Mouse (Mus musculus): Measurements from ENCODE around the gene 6430550D23Rik. TPM values are rescaled to one million over a fixed set of nuclear protein-coding genes. Genes with fewer than 3 reads are reported as not detected.
"Not testable (repeated sequence)": the region's sequence is repeated elsewhere in the genome, so short reads cannot be mapped to it uniquely, and the experiment has no call there.

Gene 6430550D23Rik
- total and polyA plus RNA-seq, 2 experiments from 2014 or later: 1.0 to 1.1 TPM

DNA sequence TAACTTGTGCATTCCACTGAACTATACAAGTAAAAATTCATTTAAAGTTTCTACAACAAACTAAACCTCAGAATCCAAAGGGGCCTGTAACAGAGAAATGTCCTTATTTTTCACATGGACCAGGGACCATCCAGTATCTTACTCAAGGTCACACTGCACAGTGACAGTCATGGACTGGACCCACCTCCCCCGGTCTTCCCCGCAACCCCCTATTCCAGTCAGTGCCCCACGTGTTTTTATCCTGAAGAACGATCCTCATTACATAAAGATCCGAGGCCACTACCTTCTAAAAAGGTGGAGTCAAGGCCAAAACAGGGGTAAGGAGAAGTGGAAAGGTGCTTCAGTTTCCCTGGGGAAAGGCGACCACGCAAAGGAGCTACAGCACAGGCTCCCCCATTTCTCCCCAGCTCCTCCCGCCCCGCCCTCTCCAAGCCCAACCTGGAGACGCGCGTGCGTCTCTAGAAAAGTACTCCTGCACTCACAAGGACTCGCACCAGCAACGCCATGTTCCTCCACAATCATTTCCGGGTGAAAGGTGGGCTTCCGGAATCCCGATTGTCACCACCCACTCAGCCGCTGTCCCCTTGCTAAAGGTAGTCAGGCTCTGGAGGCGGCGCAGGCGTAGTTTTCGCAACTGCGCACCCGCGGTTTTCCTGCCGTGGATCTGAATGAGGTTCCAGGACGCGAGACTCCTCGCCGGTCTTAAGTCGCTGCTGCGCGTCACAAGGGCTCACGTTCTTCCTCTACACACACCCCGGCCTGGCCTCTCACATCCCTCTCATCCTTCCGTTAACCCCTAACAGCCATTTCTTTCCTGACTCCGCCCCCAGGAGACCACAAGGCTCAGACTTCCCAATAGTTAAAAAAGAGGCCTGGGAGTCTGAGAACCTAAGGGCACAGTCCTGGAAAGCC, 78.0 kb downstream of the 6430550D23Rik start, which contains the start of gene Uqcc1:
Uqcc1 (minus strand) TSS at position 780 of the 912 bp plus-strand sequence.
- Histone ChIP-seq H3K4me3 (ENCODE audit: low read depth, low read length) (peak within 1 kb of the TSS; percentile 59), H3K4me2 (ENCODE audit: low read depth) (peak within 1 kb of the TSS; percentile 77), H3K9me3 (ENCODE audit: low read length) (no peaks in the 10 kb centered on the region), H3K27me3 (ENCODE audit: insufficient read depth, low read length) (no peaks in the 10 kb centered on the region), H3K4me1 (ENCODE audit: insufficient read depth) (peaks cover 6% of the 10 kb centered on the region), H3K9ac (peak within 1 kb of the TSS; percentile 63), H3K36me3 (ENCODE audit: insufficient read depth) (no peaks in the 10 kb centered on the region), H3K27ac (ENCODE audit: low read depth, low read length) (peak within 1 kb of the TSS; percentile 86)
- TF ChIP-seq CTCF (IDR thresholded peaks at IDR 0.05; ENCODE audit: low read depth): no peak
- under 1% methylated on average over 38 of the region's 38 CpGs for WGBS
- DNase-seq: peak; percentile 96
- ATAC-seq: peak; percentile 98

DNA sequence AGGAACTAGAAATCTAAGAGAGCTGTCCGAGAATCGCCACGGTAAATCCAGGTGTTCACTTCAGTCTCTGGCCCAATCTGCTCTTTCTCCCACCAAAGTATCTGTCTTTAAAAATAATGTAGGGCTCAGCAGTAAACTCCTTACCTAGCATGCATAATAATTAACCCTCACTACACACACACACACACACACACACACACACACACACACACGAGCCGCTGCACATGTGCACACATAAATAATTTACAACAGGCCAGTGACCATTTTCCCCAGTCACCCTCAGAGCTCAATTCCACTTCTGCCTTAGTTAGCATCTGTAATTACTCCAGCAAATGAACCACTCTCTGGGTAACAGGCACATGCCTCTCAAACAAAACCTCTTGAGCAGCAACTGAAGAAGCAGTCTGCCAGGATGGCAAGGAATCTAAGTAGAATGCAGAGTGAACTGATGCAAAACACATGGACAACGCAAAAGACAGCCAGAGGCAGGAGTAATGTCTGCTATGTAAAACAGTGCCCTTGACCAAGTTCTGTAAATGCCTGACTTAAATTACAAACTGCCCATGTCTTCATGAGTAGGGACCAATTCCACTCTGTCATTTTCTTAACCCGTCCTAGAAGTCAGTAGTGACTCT, 78.9 kb downstream of the 6430550D23Rik start:
- ATAC-seq (no peak), DNase-seq (no peak)
- peak overlapping the region; percentile 77 for H3K4me2 ChIP-seq (ENCODE audit: low read depth)
- H3K9me3 ChIP-seq (ENCODE audit: low read length): no peaks in the 10 kb centered on the region
- H3K4me3 ChIP-seq (ENCODE audit: low read depth, low read length): peak overlapping the region; percentile 59
- H3K27me3 ChIP-seq (ENCODE audit: insufficient read depth, low read length): no peaks in the 10 kb centered on the region
- 74% methylated on average over 7 of the region's 7 CpGs for WGBS
- peaks cover 6% of the 10 kb centered on the region for H3K4me1 ChIP-seq (ENCODE audit: insufficient read depth)
- H3K36me3 ChIP-seq (ENCODE audit: insufficient read depth): no peaks in the 10 kb centered on the region
- no peak overlapping the region for H3K27ac ChIP-seq (ENCODE audit: low read depth, low read length)
- TF ChIP-seq CTCF (IDR thresholded peaks at IDR 0.05; ENCODE audit: low read depth): no peak
- no peak overlapping the region for H3K9ac ChIP-seq

DNA sequence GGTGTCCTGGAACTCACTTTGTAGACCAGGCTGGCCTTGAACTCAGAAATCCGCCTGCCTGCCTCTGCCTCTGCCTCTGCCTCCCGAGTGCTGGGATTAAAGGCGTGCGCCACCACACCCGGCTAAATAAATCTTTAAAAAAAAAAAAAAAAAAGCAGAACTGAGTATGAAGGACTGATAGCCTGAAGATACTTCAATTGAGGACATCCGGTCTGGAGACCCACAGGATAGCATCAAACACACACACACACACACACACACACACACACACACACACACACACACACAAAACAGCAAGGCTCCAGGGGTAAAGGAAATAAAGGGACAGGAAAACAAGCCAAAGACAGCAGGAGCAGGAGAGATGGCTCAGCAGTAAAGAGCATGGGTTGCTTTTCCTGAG, 82.6 kb downstream of the 6430550D23Rik start:
- H3K4me3 ChIP-seq (ENCODE audit: low read depth, low read length); H3K9ac ChIP-seq; H3K9me3 ChIP-seq (ENCODE audit: low read length); ATAC-seq; H3K27me3 ChIP-seq (ENCODE audit: insufficient read depth, low read length); H3K4me2 ChIP-seq (ENCODE audit: low read depth); DNase-seq; H3K4me1 ChIP-seq (ENCODE audit: insufficient read depth); H3K27ac ChIP-seq (ENCODE audit: low read depth, low read length); H3K36me3 ChIP-seq (ENCODE audit: insufficient read depth): not testable (repeated sequence)
- WGBS: 95% methylated on average over 6 of the region's 6 CpGs

Other genes with a start within 250 kb of the 6430550D23Rik start
- 124 and 128 TPM in 2 replicates for gene Mmp24, start 232.6 kb downstream of the 6430550D23Rik start, total RNA-seq (2014; rRNA removed)
- gene Mmp24, start 232.6 kb downstream of the 6430550D23Rik start, polyA plus RNA-seq (2015; fragmentation: Nextera tagmentation; extraction: Ambion mirVana): 15.5 and 17.0 TPM in 2 replicates
- gene BC029722, start 188.6 kb downstream of the 6430550D23Rik start, total RNA-seq (2014; rRNA removed): 26.4 and 31.4 TPM in 2 replicates
- 53.4 and 55.5 TPM in 2 replicates for gene BC029722, start 188.6 kb downstream of the 6430550D23Rik start, polyA plus RNA-seq (2015; fragmentation: Nextera tagmentation; extraction: Ambion mirVana)
- gene Eif6, start 181.1 kb downstream of the 6430550D23Rik start, total RNA-seq (2014; rRNA removed): 91.9 and 99.3 TPM in 2 replicates
- gene Eif6, start 181.1 kb downstream of the 6430550D23Rik start, polyA plus RNA-seq (2015; fragmentation: Nextera tagmentation; extraction: Ambion mirVana): 145 and 171 TPM in 2 replicates
- gene Fam83c, start 173.1 kb downstream of the 6430550D23Rik start, total RNA-seq (2014; rRNA removed): not detected in 2 replicates
- 0.06 and 0.12 TPM in 2 replicates for gene Fam83c, start 173.1 kb downstream of the 6430550D23Rik start, polyA plus RNA-seq (2015; fragmentation: Nextera tagmentation; extraction: Ambion mirVana)
- gene Uqcc1, start 77.7 kb downstream of the 6430550D23Rik start, total RNA-seq (2014; rRNA removed): 43.5 and 67.7 TPM in 2 replicates
- gene Uqcc1, start 77.7 kb downstream of the 6430550D23Rik start, polyA plus RNA-seq (2015; fragmentation: Nextera tagmentation; extraction: Ambion mirVana): 55.9 and 63.0 TPM in 2 replicates
- gene Gm15557, start 67.2 kb downstream of the 6430550D23Rik start, total RNA-seq (2014; rRNA removed): not detected in 2 replicates
- gene Gm15557, start 67.2 kb downstream of the 6430550D23Rik start, polyA plus RNA-seq (2015; fragmentation: Nextera tagmentation; extraction: Ambion mirVana): not detected in 2 replicates
- 3.9 TPM in 2 replicates for gene Gdf5, start 62.6 kb downstream of the 6430550D23Rik start, total RNA-seq (2014; rRNA removed)
- 3.7 and 3.8 TPM in 2 replicates for gene Gdf5, start 62.6 kb downstream of the 6430550D23Rik start, polyA plus RNA-seq (2015; fragmentation: Nextera tagmentation; extraction: Ambion mirVana)
- gene Cep250, start 51.5 kb downstream of the 6430550D23Rik start, total RNA-seq (2014; rRNA removed): 17.2 and 18.7 TPM in 2 replicates
- 4.9 and 8.6 TPM in 2 replicates for gene Cep250, start 51.5 kb downstream of the 6430550D23Rik start, polyA plus RNA-seq (2015; fragmentation: Nextera tagmentation; extraction: Ambion mirVana)
- gene Ergic3, start 68 bp upstream of the 6430550D23Rik start, total RNA-seq (2014; rRNA removed): 253 and 279 TPM in 2 replicates
- gene Ergic3, start 68 bp upstream of the 6430550D23Rik start, polyA plus RNA-seq (2015; fragmentation: Nextera tagmentation; extraction: Ambion mirVana): 445 and 473 TPM in 2 replicates
- 0.19 TPM in 1 of 2 replicates, not detected in the other for gene Fer1l4, start 45.0 kb upstream of the 6430550D23Rik start, total RNA-seq (2014; rRNA removed)
- gene Fer1l4, start 45.0 kb upstream of the 6430550D23Rik start, polyA plus RNA-seq (2015; fragmentation: Nextera tagmentation; extraction: Ambion mirVana): not detected in 2 replicates
- gene Spag4, start 57.2 kb upstream of the 6430550D23Rik start, total RNA-seq (2014; rRNA removed): 7.1 and 7.2 TPM in 2 replicates
- gene Spag4, start 57.2 kb upstream of the 6430550D23Rik start, polyA plus RNA-seq (2015; fragmentation: Nextera tagmentation; extraction: Ambion mirVana): 5.0 and 5.5 TPM in 2 replicates
- 29.5 and 30.4 TPM in 2 replicates for gene Cpne1, start 104.0 kb upstream of the 6430550D23Rik start, total RNA-seq (2014; rRNA removed)
- gene Cpne1, start 104.0 kb upstream of the 6430550D23Rik start, polyA plus RNA-seq (2015; fragmentation: Nextera tagmentation; extraction: Ambion mirVana): 5.1 and 13.2 TPM in 2 replicates
- 28.6 and 31.6 TPM in 2 replicates for gene Rbm12, start 104.0 kb upstream of the 6430550D23Rik start, total RNA-seq (2014; rRNA removed)
- gene Rbm12, start 104.0 kb upstream of the 6430550D23Rik start, polyA plus RNA-seq (2015; fragmentation: Nextera tagmentation; extraction: Ambion mirVana): 17.7 and 19.4 TPM in 2 replicates
- 14.4 and 20.5 TPM in 2 replicates for gene Gm28036, start 119.1 kb upstream of the 6430550D23Rik start, total RNA-seq (2014; rRNA removed)
- 8.6 and 13.0 TPM in 2 replicates for gene Gm28036, start 119.1 kb upstream of the 6430550D23Rik start, polyA plus RNA-seq (2015; fragmentation: Nextera tagmentation; extraction: Ambion mirVana)
- gene Romo1, start 136.1 kb upstream of the 6430550D23Rik start, total RNA-seq (2014; rRNA removed): 91.3 and 132 TPM in 2 replicates
- gene Romo1, start 136.1 kb upstream of the 6430550D23Rik start, polyA plus RNA-seq (2015; fragmentation: Nextera tagmentation; extraction: Ambion mirVana): 529 and 662 TPM in 2 replicates
- gene Nfs1, start 136.2 kb upstream of the 6430550D23Rik start, total RNA-seq (2014; rRNA removed): 41.9 and 42.7 TPM in 2 replicates
- 41.2 and 48.6 TPM in 2 replicates for gene Nfs1, start 136.2 kb upstream of the 6430550D23Rik start, polyA plus RNA-seq (2015; fragmentation: Nextera tagmentation; extraction: Ambion mirVana)
- 332 and 415 TPM in 2 replicates for gene Rbm39, start 172.3 kb upstream of the 6430550D23Rik start, total RNA-seq (2014; rRNA removed)
- gene Rbm39, start 172.3 kb upstream of the 6430550D23Rik start, polyA plus RNA-seq (2015; fragmentation: Nextera tagmentation; extraction: Ambion mirVana): 412 and 413 TPM in 2 replicates
- 45.9 and 57.1 TPM in 2 replicates for gene Phf20, start 188.5 kb upstream of the 6430550D23Rik start, total RNA-seq (2014; rRNA removed)
- gene Phf20, start 188.5 kb upstream of the 6430550D23Rik start, polyA plus RNA-seq (2015; fragmentation: Nextera tagmentation; extraction: Ambion mirVana): 111 and 148 TPM in 2 replicates